ENCODE assay signal across 17 mouse cellular contexts in genomic region chr12:54052939-54053338, GRCm38 (mm10).
DNase-seq lines count a peak whose midpoint lies in the region; ATAC-seq and TF ChIP-seq lines count a peak whose summit lies in the region.
"Had no signal": no experiment of that assay in that cellular context is flagged by ENCODE, and none has a peak within 500 bp of the region (broad histone marks: within the 10 kb centered on the region; RNA-seq: fewer than 3 reads in every experiment).

No protein-coding gene starts in this region.

- no peak overlapping the region for H3K4me3 ChIP-seq in forebrain, embryonic 10.5 days
- H3K4me3 ChIP-seq in hindbrain, embryonic 11.5 days (ENCODE audit: low read depth, low read length), result no peak overlapping the region
- H3K4me3 ChIP-seq in midbrain, postnatal 0 days (ENCODE audit: low read depth, low read length), result no peak overlapping the region
- H3K4me3 ChIP-seq: heart, adult 2 months; kidney, embryonic 15.5 days; left cerebral cortex, adult 2 months; limb, embryonic 15.5 days had no signal

- peak overlapping the region; percentile 63; the same call in 1 of the 2 replicates for H3K27ac ChIP-seq in forebrain, embryonic 10.5 days
- H3K27ac ChIP-seq in hindbrain, embryonic 11.5 days (ENCODE audit: low read depth, low read length), result peak overlapping the region; percentile 58
- H3K27ac ChIP-seq in midbrain, postnatal 0 days (ENCODE audit: low read depth, low read length), result no peak overlapping the region
- H3K27ac ChIP-seq: heart, adult 2 months; kidney, embryonic 15.5 days; left cerebral cortex, adult 2 months; limb, embryonic 15.5 days; macrophage had no signal

- peaks cover 4% of the 10 kb centered on the region; the same call in 1 of the 2 replicates for H3K36me3 ChIP-seq in forebrain, embryonic 10.5 days (replicated peaks)
- no peaks in the 10 kb centered on the region for H3K36me3 ChIP-seq in hindbrain, embryonic 11.5 days (ENCODE audit: control insufficient read depth, insufficient read depth, low read length)
- H3K36me3 ChIP-seq in midbrain, postnatal 0 days (ENCODE audit: insufficient read depth, low read length), result no peaks in the 10 kb centered on the region
- H3K36me3 ChIP-seq: kidney, embryonic 15.5 days; limb, embryonic 15.5 days had no signal

- TF ChIP-seq CTCF in midbrain, postnatal 0 days (IDR thresholded peaks at IDR 0.05), result no peak

- 46% methylated on average over 3 of the region's 3 CpGs for WGBS in forebrain, embryonic 10.5 days
- WGBS in hindbrain, embryonic 11.5 days, result 34% methylated on average over 3 of the region's 3 CpGs
- 55% methylated on average over 3 of the region's 3 CpGs for WGBS in midbrain, postnatal 0 days

- H3K27me3 ChIP-seq in forebrain, embryonic 10.5 days (ENCODE audit: poor library complexity, severe bottlenecking), result no peaks in the 10 kb centered on the region
- H3K27me3 ChIP-seq in hindbrain, embryonic 11.5 days (ENCODE audit: control insufficient read depth, insufficient read depth, low read length), result no peaks in the 10 kb centered on the region
- no peaks in the 10 kb centered on the region for H3K27me3 ChIP-seq in midbrain, postnatal 0 days (ENCODE audit: insufficient read depth, low read length)
- H3K27me3 ChIP-seq: limb, embryonic 15.5 days had no signal

- H3K4me2 ChIP-seq in hindbrain, embryonic 11.5 days (replicated peaks; ENCODE audit: low read depth, low read length), result no peak overlapping the region
- H3K4me2 ChIP-seq in midbrain, postnatal 0 days (ENCODE audit: low read depth, low read length, poor library complexity, severe bottlenecking), result no peak overlapping the region
- H3K4me2 ChIP-seq: kidney, embryonic 15.5 days; limb, embryonic 15.5 days had no signal

- H3K9me3 ChIP-seq in forebrain, embryonic 10.5 days, result no peaks in the 10 kb centered on the region
- H3K9me3 ChIP-seq in hindbrain, embryonic 11.5 days (ENCODE audit: control insufficient read depth, low read length), result no peaks in the 10 kb centered on the region
- H3K9me3 ChIP-seq in midbrain, postnatal 0 days (ENCODE audit: low read length), result no peaks in the 10 kb centered on the region
- H3K9me3 ChIP-seq: kidney, embryonic 15.5 days; limb, embryonic 15.5 days had no signal

- peaks cover 30% of the 10 kb centered on the region for H3K4me1 ChIP-seq in forebrain, embryonic 10.5 days
- peaks cover 4% of the 10 kb centered on the region; the same call in 1 of the 2 replicates for H3K4me1 ChIP-seq in hindbrain, embryonic 11.5 days (replicated peaks; ENCODE audit: control insufficient read depth, insufficient read depth, low read length)
- no peaks in the 10 kb centered on the region for H3K4me1 ChIP-seq in midbrain, postnatal 0 days (ENCODE audit: insufficient read depth, low read length)
- H3K4me1 ChIP-seq: kidney, embryonic 15.5 days; limb, embryonic 15.5 days had no signal

- ATAC-seq in hindbrain, embryonic 11.5 days (ENCODE audit: low FRiP score), result peak; percentile 61; the same call in 1 of the 2 replicates
- ATAC-seq in midbrain, postnatal 0 days (ENCODE audit: low FRiP score), result no peak
- ATAC-seq: liver, postnatal 0 days had no signal

- no peak overlapping the region for H3K9ac ChIP-seq in hindbrain, embryonic 11.5 days (ENCODE audit: low read depth, low read length)
- H3K9ac ChIP-seq in midbrain, postnatal 0 days (replicated peaks; ENCODE audit: low read length, poor library complexity, severe bottlenecking), result no peak overlapping the region
- H3K9ac ChIP-seq: kidney, embryonic 15.5 days; limb, embryonic 15.5 days; liver, postnatal 0 days had no signal

- peak; percentile 54 for DNase-seq in embryo, embryonic 10 days (ENCODE audit: low spot score)
- DNase-seq in forebrain, embryonic 10.5 days (ENCODE audit: extremely low spot score, low spot score), result no peak
- DNase-seq in hindbrain, embryonic 11.5 days (ENCODE audit: low spot score), result peak; percentile 57
- peak; percentile 10 for DNase-seq in midbrain, postnatal 0 days (ENCODE audit: low spot score)
- no peak for DNase-seq in right cerebral cortex, postnatal 14 days
- DNase-seq in lung, postnatal 10 days, result no peak
- DNase-seq in urinary bladder, postnatal 10 days (ENCODE audit: low spot score), result no peak
- DNase-seq in spleen, adult 18-20 months, result no peak
- DNase-seq: adrenal gland, adult 2 months; cerebellum, adult 8-10 months; heart, adult 2 months; liver, postnatal 0 days; thymus, postnatal 14 days had no signal

Comparison
In these comparisons a context has a peak if more than half of its experiments do, and no peak if none do; other contexts are left out.
1. DNase-seq: peak in embryo, embryonic 10 days (single experiment), hindbrain, embryonic 11.5 days (single experiment) and midbrain, postnatal 0 days (single experiment); none in forebrain, embryonic 10.5 days (single experiment), right cerebral cortex, postnatal 14 days (single experiment), lung, postnatal 10 days (single experiment), urinary bladder, postnatal 10 days (single experiment) and spleen, adult 18-20 months (0 of 2).